Mouse (Mus musculus) C2C12 (cell line): ENCODE data around the gene Tent2. TPM values are rescaled to one million over a fixed set of nuclear protein-coding genes. Genes with fewer than 3 reads are reported as not detected.

ENCODE experiments used
- H3K27me3 ChIP-seq: one replicate; pipeline ENCODE4 v1.6.1; 2011; ENCODE audit not compliant: control insufficient read depth, insufficient read depth, insufficient read length
- H3K36me3 ChIP-seq: one replicate; pipeline ENCODE4 v1.6.1; 2011; ENCODE audit not compliant: control insufficient read depth, insufficient read depth
- H3K4me3 ChIP-seq: one replicate; pipeline ENCODE4 v1.5.1; 2011; ENCODE audit warnings: mild to moderate bottlenecking, control low read depth; ENCODE audit not compliant: poor library complexity, insufficient read depth, severe bottlenecking
- H3K79me2 ChIP-seq: one replicate; pipeline ENCODE4 v1.6.1; 2011; ENCODE audit not compliant: control insufficient read depth, insufficient read depth
- H3K79me3 ChIP-seq: one replicate; pipeline ENCODE4 v1.6.1; 2011; ENCODE audit warnings: low read depth, control low read depth
- H3ac ChIP-seq: one replicate; pipeline ENCODE3; 2011; ENCODE audit warnings: low read depth; ENCODE audit not compliant: control insufficient read depth, insufficient read length
- CEBPB ChIP-seq: IDR thresholded peaks from one replicate; pipeline ENCODE4 v1.6.1; 2011; ENCODE audit warnings: low read depth, mild to moderate bottlenecking, control low read depth, moderate library complexity
- CTCF ChIP-seq: IDR thresholded peaks from one replicate; pipeline ENCODE4 v1.5.1; 2011; ENCODE audit not compliant: control insufficient read depth, insufficient read depth, insufficient read length
- FOSL1 ChIP-seq: IDR thresholded peaks from one replicate; pipeline ENCODE4 v1.8.0; 2011; ENCODE audit warnings: mild to moderate bottlenecking, low read length; ENCODE audit not compliant: poor library complexity, insufficient read depth, severe bottlenecking
- MAX ChIP-seq: IDR thresholded peaks from one replicate; pipeline ENCODE4 v1.6.1; 2011; ENCODE audit warnings: mild to moderate bottlenecking, control low read depth
- MYOD1 ChIP-seq: IDR thresholded peaks from one replicate; pipeline ENCODE4 v1.6.1; 2011; ENCODE audit warnings: low read depth; ENCODE audit not compliant: control insufficient read depth, insufficient read length
- MYOG ChIP-seq: IDR thresholded peaks from one replicate; pipeline ENCODE4 v1.6.1; 2011; ENCODE audit not compliant: control insufficient read depth, insufficient read length; ENCODE audit errors: extremely low read depth
- USF1 ChIP-seq: IDR thresholded peaks from one replicate; pipeline ENCODE4 v1.6.1; 2011; ENCODE audit warnings: low read depth, mild to moderate bottlenecking, control low read depth, moderate library complexity
- polyA plus RNA-seq: library from polyadenylated mRNA; unstranded; fragments of >200 nt; fragmentation: generic; extraction: Trizol; gene quantifications from one replicate; pipeline ENCODE4 v1.2.1, GENCODE M21; 2012; ENCODE audit warnings: missing spikeins

Tent2 gene
- polyA plus RNA-seq, 1 experiment = 8.2 TPM

DNA sequence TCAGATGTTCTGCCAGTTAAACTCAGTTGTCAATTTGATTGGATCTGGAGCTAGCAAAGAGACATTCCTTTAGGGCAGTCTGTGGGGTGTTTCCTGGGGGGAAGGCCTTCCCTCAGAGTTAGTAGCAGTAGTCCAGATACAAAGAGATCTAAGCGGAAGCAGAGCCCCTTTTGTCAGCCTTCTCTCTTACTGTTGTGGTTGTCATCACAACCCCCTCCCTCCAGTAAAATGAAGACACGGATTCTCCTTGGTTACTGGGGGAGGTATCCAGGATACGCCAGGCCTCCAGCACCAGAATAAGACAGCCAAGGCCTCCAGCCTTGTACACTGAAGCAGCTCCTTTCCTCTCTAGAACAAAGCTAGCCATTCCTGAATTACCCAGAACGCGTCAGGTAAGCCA, 63.2 kb downstream of the Tent2 start:
- TF ChIP-seq MAX (no peak), CEBPB (no peak), MYOG (no peak), MYOD1 (no peak), FOSL1 (no peak), USF1 (no peak), CTCF (no peak)
- H3K79me3 ChIP-seq = no peaks in the 10 kb centered on the region

GRCm38 (mm10) chr13:93128111-93128860, 63.9 kb downstream of the Tent2 start:
- Histone ChIP-seq H3K36me3 (no peaks in the 10 kb centered on the region), H3K4me3 (no peak overlapping the region), H3ac (no peak overlapping the region), H3K79me2 (no peaks in the 10 kb centered on the region), H3K27me3 (no peaks in the 10 kb centered on the region), H3K79me3 (no peaks in the 10 kb centered on the region)
- TF ChIP-seq FOSL1 = no peak

More for the DNA sequence above, 63.2 kb downstream of the Tent2 start:
- H3K79me2 ChIP-seq = no peaks in the 10 kb centered on the region
- no peak overlapping the region for H3K4me3 ChIP-seq
- H3K27me3 ChIP-seq = no peaks in the 10 kb centered on the region
- no peak overlapping the region for H3ac ChIP-seq
- H3K36me3 ChIP-seq = no peaks in the 10 kb centered on the region

- H3K79me2 ChIP-seq = no peaks in the 10 kb centered on the region
- H3K79me3 ChIP-seq = no peaks in the 10 kb centered on the region
- no peak overlapping the region for H3K4me3 ChIP-seq
- no peak for TF ChIP-seq MYOG
- no peak for TF ChIP-seq CEBPB
- TF ChIP-seq USF1 = no peak
- no peak for TF ChIP-seq CTCF
- no peak for TF ChIP-seq MAX
- no peak for TF ChIP-seq FOSL1
- TF ChIP-seq MYOD1 = no peak
- no peak overlapping the region for H3ac ChIP-seq
- no peaks in the 10 kb centered on the region for H3K36me3 ChIP-seq
- no peaks in the 10 kb centered on the region for H3K27me3 ChIP-seq
Measured at GRCm38 (mm10) chr13:93122321-93122720, 69.9 kb downstream of the Tent2 start.

DNA sequence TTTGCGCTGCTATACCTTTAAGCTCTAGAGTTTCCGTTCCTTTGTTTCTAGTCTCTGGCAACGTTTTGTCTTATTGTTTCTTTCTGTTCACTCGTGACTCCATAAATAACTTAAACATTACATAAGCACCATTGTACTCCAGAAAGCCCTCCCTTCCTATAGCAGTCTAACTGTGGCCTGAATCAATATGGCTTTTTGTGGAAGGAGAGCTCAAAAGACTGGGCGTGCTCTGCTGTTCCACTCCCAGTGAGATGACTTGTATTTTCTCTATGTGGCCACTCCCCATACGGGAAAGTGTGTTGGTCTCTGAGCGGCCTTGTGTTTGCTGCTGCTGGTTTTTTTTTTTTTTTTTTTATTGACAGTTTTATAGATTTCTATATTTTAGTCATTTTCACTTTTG, 74.9 kb downstream of the Tent2 start:
- no peak overlapping the region for H3ac ChIP-seq
- H3K4me3 ChIP-seq = no peak overlapping the region
- H3K27me3 ChIP-seq = no peaks in the 10 kb centered on the region
- TF ChIP-seq MAX = no peak
- TF ChIP-seq MYOG = no peak
- TF ChIP-seq USF1 = no peak
- TF ChIP-seq MYOD1 = no peak
- TF ChIP-seq CEBPB = no peak
- TF ChIP-seq FOSL1 = no peak
- TF ChIP-seq CTCF = no peak
- no peaks in the 10 kb centered on the region for H3K79me3 ChIP-seq
- H3K79me2 ChIP-seq = no peaks in the 10 kb centered on the region
- no peaks in the 10 kb centered on the region for H3K36me3 ChIP-seq

DNA sequence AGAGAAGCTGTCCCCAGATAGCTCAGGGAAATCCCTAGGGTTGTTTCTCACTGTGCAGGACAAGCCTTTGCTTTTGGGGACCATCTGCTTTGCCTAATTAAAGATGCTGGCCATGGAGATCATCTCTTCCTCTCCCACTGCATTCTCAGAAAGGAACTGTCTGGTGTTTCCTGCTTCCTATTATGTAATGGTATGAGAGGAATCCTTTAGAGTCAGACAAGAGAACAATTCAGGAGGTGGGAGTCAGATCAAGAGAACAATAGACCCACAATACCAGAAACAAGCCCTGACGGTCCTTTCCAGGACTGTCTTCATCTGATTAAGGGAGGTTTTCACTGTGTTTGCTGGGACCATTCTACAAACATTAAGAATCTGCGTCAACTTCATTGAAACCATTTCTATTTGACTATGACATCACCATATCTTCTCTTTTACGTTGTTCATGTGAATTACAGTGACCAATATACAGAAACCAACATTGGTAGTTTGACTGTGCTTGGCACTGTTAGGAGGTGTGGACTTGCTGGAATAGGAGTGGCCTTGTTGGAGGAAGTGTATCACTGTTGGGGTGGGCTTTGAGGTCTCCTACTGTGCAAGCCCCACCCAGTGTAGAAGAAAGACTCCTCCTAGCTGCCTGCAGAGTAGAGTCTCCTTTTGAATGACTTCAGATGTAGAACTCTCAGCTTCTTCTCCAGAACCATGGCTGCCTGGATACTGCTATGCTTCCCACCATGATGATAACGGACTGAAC, 89.7 kb downstream of the Tent2 start:
- Histone ChIP-seq H3K79me3 (no peaks in the 10 kb centered on the region), H3K36me3 (no peaks in the 10 kb centered on the region), H3K4me3 (no peak overlapping the region), H3ac (no peak overlapping the region), H3K79me2 (no peaks in the 10 kb centered on the region), H3K27me3 (no peaks in the 10 kb centered on the region)
- TF ChIP-seq MAX (no peak), MYOG (no peak), USF1 (no peak), CTCF (no peak), FOSL1 (no peak)

GRCm38 (mm10) chr13:93098596-93098995, 93.6 kb downstream of the Tent2 start:
- H3K27me3 ChIP-seq = no peaks in the 10 kb centered on the region
- no peak for TF ChIP-seq CTCF
- TF ChIP-seq MYOG = no peak
- TF ChIP-seq MYOD1 = no peak
- no peak for TF ChIP-seq USF1
- no peak for TF ChIP-seq FOSL1
- TF ChIP-seq CEBPB = no peak
- TF ChIP-seq MAX = no peak
- H3K79me2 ChIP-seq = no peaks in the 10 kb centered on the region
- no peak overlapping the region for H3ac ChIP-seq
- H3K36me3 ChIP-seq = no peaks in the 10 kb centered on the region
- H3K79me3 ChIP-seq = no peaks in the 10 kb centered on the region
- no peak overlapping the region for H3K4me3 ChIP-seq
